Mouse (Mus musculus): ENCODE measurements around the gene Lgals3. TPM values are rescaled to one million over a fixed set of nuclear protein-coding genes. Genes with fewer than 3 reads are reported as not detected.
"Not testable (repeated sequence)": the region's sequence is repeated elsewhere in the genome, so short reads cannot be mapped to it uniquely, and the experiment has no call there.

Gene Lgals3
- total RNA-seq (2021) = 1 to 10 TPM; 6.9 to 7.0 TPM
- long read RNA-seq, experiment 1, transcript Lgals3-204 (6 exons, 1,298 nt) = major isoform, 5 of 8 reads
- long read RNA-seq, experiment 1, partial matches to known transcripts = 2 of 8 reads
- long read RNA-seq, experiment 1, other reads (novel, unspliced or antisense) = 1 of 8 reads
- long read RNA-seq, experiment 2, transcript Lgals3-204 (6 exons, 1,298 nt) = major isoform, 7 of 12 reads
- long read RNA-seq, experiment 2, partial matches to known transcripts = 2 of 12 reads
- long read RNA-seq, experiment 2, other reads (novel, unspliced or antisense) = 0 of 12 reads

DNA sequence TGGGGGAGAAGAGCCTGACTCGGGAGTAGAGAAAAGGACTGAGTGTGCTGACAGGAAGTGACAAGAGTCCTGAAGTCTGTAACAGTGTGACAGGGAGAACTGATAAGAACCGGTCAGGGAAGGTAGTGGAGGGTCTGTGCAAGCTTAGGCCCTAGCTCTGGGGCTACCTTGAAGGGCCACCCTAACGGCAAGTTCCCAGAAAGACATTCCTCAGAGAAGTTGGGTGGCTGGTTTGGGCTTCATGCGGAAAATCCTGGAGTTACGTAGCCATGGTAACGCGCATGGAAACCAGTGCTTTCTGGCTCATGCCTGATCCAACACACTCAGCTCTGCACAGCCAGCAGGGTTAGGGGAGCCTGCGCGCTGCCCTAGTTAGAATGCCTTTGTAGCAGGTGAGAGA is at the start of gene Lgals3:
TSS of gene Lgals3 (plus strand) at position 291 of the 400 bp plus-strand sequence.
- DNase-seq = peak; percentile 27

DNA sequence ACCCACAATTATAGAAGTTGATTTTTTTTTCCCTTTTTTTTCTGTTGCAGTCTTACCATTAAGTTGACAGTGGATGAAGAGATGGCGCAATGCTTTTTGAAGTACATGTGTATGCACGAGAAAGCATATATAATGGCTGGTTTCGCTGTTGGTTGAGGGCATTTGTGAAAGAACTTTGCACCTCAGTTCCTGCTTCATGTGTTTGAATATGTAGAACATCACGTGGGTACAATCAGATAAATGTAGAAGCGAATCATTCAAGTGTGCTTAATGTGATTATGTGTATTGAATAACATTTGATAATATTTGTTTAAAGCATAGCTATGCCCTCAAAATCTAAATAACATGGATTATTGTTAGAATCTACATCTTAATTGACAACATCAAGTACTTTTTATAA is 48.2 kb upstream of the Lgals3 start:
- DNase-seq = no peak

DNA sequence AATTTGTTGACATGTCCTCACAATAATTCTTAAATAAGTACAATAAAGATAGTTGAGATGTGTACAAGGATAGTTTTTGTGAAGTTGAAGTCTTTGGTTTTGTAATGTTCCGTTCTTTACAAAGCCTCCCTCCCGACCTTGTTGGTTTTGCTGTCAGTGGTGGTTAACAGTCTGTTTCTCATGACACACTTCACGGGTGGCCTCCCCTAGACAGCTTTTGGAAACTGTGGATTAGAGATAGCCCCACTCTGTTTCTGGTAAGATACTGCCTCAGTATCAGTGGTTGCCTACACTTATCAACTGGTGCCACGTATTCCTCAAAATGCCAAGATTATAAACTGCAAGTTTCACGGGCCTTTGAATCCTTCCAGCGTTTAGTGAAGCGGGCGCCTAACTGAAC is 46.0 kb upstream of the Lgals3 start:
- DNase-seq = not testable (repeated sequence)

DNA sequence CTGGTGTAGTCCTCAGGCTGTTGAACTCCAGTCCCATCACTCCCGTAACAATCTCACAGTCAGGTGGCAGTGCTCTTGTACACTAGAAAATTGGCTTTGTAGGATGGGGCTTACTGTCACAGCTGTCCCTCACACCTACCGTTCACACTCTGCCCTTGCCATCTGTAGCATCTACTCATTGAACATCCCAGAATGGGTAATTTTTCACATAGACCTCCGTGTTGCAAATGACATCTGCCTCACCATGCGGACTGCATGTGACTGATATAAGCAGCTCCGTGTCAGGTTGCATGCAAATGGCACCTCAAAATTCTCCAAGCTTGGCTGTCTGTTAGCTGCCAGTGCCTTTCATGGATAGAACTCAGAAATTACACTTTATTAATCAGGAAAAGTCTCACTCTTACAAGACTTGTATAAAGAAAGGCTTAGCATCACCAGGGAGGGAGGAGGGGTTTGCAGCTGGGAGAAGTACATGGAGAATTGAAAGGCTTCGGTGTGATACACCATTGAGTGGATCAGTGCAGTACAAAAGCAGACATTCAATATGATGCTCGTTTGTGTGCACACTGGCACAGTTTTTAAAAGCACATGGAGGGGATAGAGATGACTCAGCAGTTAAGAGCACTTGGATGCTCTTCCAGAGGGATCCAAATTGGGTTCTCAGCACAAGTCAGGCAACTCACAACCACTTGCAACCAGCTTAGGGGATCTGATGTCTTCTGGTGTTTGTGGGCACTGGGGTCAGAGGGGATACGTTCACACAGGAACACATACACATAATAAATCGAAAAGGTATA is 41.4 kb upstream of the Lgals3 start:
- no peak for DNase-seq

DNA sequence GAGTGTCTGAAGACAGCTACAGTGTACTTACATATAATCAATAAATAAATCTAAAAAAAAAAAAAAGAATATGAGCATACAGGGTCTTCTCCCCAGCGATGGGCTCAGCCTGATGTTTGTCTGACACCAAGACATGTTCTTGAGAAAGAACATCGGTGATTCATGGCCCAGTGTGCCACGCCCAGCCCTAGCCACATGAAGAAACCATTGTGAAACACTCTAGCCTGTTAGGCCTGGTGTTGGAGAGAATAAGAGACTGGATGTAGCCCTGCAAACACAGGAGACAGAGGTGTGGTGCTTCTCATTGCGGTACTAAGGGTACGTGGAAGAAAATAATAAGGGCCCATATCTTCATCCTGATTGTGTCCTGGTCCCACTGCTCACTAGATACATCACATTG is 40.2 kb upstream of the Lgals3 start:
- DNase-seq = no peak

DNA sequence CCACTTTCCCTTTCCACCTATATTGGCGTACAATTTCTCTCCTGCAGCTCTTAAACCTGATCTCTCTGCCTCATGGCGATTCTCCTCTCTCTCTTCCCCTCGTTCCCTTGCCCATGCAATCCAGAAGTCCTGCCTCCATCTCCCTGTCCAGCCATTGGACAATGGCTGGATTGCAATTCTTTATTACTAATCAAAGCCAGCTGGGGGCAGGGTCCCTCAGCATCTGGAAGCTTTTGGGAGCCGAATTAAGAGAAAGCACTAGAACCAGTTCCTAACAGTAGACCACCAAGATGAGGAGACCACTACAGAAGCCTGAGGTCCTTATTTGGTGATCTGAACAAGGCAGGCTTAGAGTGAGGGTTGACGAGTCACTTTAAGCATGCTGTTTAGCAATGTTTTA is 35.6 kb upstream of the Lgals3 start:
- no peak for DNase-seq

DNA sequence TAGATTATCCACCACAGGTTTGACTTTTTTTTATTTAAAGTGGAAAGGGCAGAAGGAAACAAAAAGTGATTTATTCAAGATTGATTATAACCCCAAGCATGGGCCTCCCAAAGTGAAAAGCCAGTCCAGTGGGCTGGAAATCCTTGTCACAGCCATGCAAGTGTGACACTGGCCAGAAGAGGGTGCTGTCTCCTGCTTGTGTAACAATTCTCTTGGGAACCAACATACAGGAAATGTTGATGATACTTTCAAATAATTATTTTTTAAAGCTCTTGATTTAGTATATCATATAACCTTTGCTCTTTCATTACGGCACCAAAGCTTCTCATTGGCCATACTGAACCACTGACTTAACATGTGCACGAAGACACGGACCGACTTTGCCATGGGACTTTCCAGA is 32.7 kb upstream of the Lgals3 start:
- DNase-seq = peak; percentile 80

DNA sequence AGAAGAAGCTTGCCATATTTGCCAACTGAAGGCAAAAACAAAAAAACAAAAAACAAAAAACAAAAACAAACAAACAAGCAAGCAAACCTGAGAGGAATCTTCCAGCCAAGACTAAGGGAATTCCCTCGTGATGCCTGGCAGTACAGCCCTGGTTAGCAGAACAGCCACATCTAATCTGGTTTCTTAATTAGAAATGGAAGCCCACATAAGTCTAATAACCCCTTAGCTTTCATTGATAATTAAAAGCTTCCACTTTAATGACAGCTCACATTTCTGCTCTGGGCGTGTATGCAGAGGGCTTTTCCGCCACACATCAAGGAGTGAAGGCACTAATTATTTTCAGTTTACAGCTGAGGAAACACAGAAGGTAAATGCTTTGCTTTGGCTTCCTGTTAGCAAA is 32.3 kb upstream of the Lgals3 start:
- DNase-seq = no peak

DNA sequence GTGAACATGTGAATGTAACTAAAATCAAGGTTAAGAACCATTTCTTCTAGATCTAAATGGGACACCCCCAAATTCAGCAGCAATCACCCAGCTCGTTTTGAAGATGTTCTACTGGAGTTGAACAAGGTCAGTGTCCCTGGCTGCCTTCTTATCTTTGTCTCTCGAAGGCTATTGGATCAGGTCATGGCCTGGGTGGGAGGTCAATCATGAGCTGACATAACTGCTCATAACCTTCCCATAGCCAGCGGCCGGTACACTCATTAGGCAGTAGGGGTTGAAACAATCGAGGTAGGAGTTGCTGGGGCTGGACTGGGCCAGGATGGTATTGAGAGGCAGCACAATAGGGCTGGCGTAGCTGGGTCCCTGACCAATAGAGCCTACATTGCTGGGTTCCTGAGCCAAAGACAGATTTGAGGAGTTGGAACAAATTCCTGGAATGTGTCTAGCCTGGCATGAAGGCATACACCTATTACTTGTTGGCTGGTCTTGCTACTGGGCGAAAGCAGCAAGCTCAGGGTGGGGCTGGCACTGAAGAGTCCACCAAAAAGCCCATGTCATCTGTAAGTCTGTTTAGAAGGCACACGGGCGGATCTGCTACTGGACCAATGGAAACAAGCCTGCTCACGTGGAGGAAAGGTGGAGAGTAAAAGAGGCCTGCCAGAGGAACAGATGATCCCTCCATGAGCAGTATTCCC is 27.2 kb upstream of the Lgals3 start:
- no peak for DNase-seq

DNA sequence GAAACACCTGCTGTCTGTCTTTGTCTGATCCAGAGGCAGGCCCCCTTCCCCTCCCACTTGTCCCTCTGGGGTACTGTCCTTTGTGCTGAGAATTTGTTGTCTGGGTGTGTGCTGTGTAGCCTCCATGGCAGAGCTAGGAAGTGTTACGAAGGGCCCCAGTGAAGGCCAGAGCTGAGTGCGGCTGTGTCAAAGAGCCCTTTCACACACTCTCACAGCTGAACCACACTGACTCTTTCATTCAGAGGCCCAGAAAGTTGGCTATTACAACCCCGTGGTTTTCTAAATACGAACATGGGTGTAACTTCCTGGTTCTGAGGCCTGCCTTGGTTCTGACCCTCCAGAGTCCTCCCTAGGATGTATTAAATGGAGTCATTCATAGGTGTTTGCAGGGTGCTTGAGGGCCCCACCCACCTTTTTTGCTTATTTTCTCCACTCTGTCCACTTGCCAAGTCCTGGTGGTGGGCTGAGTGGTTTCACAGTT is 25.7 kb upstream of the Lgals3 start:
- no peak for DNase-seq

DNA sequence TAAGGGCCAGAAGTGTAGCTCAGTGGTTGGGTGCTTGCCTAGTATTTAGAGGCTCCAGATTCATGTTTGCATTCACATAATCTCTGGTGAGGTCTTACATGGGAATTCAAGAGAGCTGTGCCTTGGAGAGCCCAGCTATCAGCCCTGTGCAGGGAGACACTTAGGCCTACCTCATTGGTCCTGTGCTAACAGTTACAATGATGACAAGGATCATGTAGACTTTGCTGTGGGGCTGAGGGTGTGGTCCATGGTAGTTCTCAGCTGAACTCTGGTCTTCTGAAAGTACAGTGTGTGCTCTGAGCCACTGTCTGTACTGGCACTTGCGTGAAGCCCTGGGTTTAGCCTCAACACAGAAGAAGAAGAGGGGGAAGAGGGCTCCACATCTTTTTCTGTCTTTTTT is 20.8 kb upstream of the Lgals3 start:
- no peak for DNase-seq

DNA sequence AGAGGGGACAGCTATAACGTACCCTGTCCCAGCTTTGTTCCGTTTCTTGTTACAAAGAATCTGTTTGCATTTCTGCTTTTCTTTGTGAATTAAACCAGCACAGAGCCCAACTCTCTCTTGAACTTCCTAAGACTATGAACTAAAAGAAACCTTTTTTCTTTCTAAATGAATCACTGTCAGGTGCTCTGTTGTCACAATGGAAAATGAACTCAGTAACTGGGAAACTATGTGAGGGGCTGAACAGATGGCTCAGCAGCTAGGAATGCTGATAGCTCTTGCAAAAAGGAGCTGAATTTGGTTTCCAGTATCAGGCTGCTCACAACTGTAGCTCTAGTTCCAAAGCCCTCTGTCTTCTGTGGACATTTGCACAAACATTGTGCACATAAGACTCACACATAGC is 16.6 kb upstream of the Lgals3 start:
- DNase-seq = no peak

DNA sequence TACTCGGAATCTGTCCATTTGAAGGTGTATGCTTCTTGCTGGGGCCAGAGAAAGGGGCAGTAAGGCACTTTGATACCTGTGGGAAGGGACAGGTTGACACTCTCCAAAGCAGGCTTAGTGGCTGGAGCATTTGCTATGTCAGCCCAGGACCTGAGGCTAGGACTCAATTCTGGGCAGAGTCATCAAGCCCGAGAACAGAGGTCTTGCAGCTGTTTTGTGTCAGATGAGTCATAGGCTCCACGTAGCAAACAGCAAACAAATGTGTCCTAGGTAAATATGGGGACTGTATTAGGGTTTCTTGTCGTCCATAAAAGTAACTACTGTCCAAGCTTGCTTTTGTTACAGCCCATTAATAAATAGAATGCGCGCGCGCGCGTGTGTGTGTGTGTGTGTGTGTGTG is 15.3 kb upstream of the Lgals3 start:
- no peak for DNase-seq

DNA sequence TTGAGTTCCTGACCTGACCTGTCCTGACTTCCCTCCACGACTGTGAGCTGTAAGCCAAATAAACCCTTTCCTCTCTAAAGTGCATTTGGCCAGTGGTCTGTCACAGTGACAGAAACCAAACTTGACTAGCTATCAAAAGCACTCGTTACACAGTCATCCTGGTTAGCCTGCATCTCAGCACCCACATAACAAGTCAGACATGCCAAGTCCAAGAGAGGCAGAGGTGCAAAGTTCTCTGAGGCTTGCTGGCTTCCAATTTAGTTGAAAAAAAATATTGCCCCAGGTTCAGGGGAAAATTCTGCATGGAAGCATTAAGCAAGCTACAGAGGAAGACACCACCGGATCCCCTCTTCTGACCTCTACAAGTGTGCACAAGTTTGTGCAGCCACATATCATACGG is 14.3 kb upstream of the Lgals3 start:
- no peak for DNase-seq

DNA sequence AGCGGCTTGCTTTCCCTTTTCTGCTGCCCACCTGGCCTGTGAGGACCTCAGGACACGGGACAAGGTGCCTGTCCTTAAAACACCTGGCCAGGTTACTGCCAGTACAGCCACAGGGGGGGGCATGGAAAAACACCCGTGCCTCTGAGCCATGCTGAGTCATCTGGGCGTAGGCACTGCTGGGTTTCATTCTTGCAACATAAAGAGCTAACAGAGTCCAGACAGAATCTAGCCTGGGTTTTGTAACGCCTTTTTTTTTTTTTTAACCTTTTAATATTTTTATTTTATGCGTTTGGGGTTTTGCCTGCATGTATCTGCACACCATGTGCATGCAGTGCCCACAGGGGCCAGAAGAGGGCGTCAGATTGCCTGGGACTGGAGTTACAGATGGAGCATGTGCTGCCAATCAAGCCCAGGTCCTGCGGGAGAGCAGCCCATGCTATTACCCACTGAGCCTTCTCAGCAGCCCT is 13.4 kb upstream of the Lgals3 start:
- peak; percentile 33 for DNase-seq

DNA sequence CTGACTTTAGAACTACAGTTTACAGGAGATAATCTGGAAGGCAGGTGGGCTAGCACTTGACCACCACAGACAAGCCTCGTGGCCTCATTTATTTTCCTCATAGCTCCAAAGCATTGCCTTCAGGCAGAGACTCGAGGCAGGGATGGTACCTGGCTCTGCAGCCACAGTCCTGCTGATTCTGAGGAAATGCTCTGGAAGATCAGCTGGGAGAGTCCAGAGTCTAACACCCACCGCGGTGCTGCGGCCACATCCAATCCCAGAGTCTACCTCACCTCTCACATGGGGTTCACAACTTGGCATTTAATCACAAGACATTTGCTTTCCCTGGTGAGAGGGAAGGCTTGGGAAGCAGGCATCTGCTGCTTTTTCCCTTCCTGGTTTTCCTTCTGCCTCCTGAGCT is 12.6 kb upstream of the Lgals3 start:
- no peak for DNase-seq

DNA sequence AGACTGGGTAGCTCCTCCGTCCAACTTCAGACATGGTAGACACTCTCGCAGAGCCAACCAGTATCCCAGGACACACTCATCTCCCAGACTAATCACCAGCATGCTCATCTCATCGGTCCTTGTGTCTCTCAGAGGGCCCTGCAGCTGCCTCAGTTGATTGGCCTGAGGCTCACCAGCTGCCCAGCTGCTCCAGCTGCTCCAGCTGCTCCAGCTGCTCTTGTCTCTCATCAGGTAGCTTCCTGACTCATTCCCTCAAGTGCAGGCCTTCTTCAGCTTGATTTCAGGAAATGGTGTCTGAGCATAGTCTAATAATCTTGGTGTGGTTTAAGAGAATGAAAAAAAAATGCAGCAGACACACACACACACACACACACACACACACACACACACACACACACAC is 10.9 kb upstream of the Lgals3 start:
- DNase-seq = no peak

DNA sequence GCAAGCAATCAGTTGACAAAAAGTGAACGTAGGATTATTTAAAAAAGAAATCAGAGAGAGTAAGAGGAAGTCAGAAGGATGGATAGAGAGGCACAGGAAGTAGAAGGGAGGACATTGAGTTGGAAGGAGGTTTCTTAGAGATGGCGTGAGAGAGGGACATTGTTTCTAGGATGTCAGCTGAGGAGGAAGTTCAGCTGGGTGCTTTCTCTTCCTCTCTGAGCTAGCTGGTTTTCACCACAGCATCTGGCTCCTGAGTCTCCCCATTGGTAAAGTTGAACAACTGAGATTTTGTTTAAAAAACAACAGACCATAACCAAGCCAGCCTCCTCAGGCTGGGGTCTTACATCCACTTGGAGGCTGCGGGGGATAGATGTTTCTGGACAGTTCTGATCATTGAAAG is 7.9 kb upstream of the Lgals3 start:
- DNase-seq = no peak

DNA sequence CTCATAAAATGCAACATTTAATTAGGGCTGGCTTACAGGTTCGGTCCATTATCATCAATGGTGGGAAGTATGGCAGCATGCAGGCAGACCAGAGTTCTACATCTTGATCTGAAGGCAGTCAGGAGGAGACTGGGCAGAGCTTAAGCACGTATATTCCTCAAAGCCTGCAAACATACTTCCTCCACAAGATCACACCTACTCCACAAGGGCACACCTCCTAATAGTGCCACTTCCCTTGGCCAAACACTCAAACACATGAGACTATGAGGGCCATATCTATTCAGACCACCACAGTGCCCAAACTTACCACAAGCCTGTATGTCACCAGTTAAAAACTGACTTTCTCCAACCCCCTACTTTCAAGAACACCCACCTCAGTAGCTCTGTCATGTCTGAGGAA is 6.1 kb upstream of the Lgals3 start:
- DNase-seq = no peak

DNA sequence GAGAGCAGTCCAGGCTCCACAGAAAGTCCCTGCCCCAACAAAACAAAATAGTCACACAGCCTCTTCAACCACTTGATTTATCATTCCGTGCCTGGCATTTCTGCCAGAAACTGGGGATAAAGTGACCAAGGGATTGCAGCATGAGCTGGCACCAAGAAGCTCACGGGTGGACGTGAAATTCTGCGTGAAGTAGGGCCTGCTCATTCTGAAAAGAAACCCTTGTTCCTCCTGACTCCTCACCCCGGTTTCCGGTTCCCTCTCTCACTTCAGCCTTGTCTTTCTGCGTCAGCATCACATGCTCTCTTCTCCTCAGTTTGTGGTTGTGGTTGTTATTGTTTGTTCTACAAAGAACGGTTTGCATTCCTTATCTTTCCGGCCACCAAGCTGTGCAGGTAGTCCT is 5.7 kb upstream of the Lgals3 start:
- DNase-seq = no peak

DNA sequence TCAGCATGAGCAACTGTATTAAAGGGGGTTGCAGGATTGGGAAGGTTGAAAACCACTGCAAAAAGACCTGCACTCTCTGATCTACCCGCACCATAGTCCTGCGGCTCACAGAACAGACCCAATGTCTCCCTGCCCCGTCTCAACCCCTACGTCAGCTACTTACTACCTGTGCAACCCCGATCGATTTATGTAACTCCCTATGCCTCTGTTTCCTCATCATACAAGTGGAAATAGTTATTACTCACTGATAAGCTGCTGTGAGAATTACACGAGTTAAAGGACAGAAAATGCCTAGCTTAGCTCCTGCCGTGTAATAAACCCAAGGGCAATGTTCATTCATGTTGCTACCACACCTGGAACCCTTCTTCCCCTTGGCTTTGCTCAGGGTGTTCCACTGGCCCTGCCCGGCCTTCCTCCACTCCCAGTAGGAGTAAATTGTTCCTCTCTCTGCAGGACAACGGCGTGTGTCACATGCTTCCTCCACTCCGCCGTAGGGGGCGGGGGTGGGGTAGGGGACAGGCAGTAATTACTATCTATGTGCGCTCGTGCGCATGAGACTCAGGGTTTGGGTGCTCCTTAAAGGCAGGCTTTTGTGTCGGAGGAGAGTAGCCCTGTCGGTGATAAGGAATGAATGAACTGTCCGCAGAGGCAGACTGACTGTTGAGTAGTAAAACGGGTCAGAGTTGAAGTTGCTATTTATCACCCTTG is 2.7 kb upstream of the Lgals3 start:
- DNase-seq = peak; percentile 37

DNA sequence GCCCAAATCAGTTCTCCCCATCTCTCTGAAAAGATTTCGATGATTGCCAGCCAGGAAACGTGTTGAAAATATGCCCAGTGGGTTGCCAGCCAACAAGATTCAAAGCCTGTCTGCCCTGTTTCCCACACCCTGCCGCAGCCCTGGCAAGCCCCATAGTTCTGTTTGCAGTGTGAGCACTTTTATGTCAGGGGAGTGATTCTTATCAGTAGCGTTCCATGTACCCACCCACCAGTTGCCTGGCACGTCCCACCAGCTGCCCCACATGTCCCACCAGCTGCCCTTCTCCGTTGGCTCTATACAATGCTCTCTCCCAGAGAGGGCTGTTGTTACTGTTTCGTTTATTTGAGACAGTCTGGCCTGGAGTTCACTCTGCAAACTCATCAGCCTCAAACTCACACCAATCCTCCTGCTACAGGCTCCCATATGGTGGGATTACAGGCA is 650 bp upstream of the Lgals3 start:
- peak; percentile 53 for DNase-seq
